Mouse (Mus musculus): ENCODE results near the gene Tmem33. TPM values are rescaled to one million over a fixed set of nuclear protein-coding genes. Genes with fewer than 3 reads are reported as not detected.

Tmem33 gene
- polyA plus RNA-seq, 1 experiment from 2014 or later: 50.3 TPM

DNA sequence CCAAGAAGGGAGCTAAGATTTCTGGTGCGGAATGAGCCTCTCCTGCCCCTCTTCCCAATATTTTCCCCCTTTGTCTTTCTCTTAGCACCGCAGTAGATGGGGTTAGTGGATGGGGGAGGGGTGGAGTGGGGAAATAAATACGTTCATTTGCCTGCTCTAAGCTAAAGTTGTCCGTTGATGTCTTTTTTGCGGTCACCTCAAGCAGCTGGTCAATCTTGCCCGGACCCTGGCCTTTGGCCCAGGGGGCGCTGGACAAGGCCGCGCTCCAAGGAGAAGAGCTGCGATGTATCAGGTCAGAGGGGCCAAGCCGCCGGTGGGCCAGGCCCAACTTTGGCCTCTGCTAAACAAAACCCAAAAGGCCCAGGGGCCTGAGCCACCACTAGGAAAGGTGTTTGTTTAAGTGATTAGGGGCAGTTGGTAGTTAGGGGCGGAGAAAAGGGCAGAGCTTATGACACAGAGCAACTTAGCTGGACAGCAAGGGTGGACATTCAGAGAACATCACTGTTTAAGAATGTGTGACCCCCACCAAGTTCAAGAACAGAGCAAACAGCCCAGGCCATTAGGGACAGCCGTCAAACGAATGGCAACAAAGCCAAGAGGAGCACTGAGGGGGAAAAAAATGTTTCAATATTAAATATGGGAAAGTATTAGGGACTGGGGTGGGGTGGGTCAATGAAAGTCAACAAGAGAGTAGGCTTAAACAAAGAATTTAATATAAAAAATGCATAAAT lies 36.8 kb upstream of the Tmem33 start:
- peaks cover 8% of the 10 kb centered on the region for H3K9me3 ChIP-seq (replicated peaks; ENCODE audit: control insufficient read depth, low read length)
- H3K27ac ChIP-seq (ENCODE audit: low read length): no peak overlapping the region
- H3K4me3 ChIP-seq (ENCODE audit: low read length): no peak overlapping the region
- peaks cover 89% of the 10 kb centered on the region for H3K27me3 ChIP-seq (ENCODE audit: control insufficient read depth, insufficient read depth, low read length)
- 8% methylated on average over 15 of the region's 15 CpGs for WGBS
- no peak overlapping the region for H3K4me2 ChIP-seq (ENCODE audit: low read depth, low read length)
- H3K9ac ChIP-seq (ENCODE audit: low read length): no peak overlapping the region
- ATAC-seq (replicated peaks; ENCODE audit: extremely low read depth, insufficient read depth, low FRiP score): no peak
- H3K4me1 ChIP-seq (ENCODE audit: control insufficient read depth, insufficient read depth, low read length): 0 out of 2 replicates have a peak, but pooled peaks cover 3% of the 10 kb centered on the region
- no peaks in the 10 kb centered on the region for H3K36me3 ChIP-seq (ENCODE audit: control insufficient read depth, insufficient read depth)

DNA sequence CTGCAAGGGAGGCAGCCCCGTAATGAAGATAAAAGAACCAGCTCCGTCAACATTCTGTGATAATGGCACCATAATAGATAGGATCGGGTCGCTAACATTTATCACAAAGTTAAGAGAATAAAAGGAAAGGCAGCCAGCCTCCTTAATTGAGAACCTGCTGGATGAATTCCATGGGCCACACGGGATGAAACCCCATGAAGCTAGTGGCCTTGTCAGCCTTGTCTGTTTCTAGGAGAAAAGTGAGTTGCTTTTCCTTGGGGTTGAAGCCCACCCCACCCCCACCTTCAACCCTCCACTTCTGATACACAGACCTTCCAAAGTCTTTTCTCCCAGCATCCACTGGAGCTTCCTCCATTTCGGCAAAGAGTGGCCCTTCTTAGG lies 36.3 kb upstream of the Tmem33 start:
- no peak overlapping the region for H3K4me2 ChIP-seq (ENCODE audit: low read depth, low read length)
- ATAC-seq (replicated peaks; ENCODE audit: extremely low read depth, insufficient read depth, low FRiP score): no peak
- peaks cover 89% of the 10 kb centered on the region for H3K27me3 ChIP-seq (ENCODE audit: control insufficient read depth, insufficient read depth, low read length)
- peaks cover 8% of the 10 kb centered on the region for H3K9me3 ChIP-seq (replicated peaks; ENCODE audit: control insufficient read depth, low read length)
- no peak overlapping the region for H3K9ac ChIP-seq (ENCODE audit: low read length)
- H3K36me3 ChIP-seq (ENCODE audit: control insufficient read depth, insufficient read depth): no peaks in the 10 kb centered on the region
- H3K4me1 ChIP-seq (ENCODE audit: control insufficient read depth, insufficient read depth, low read length): 0 out of 2 replicates have a peak, but pooled peaks cover 3% of the 10 kb centered on the region
- no peak overlapping the region for H3K27ac ChIP-seq (ENCODE audit: low read length)
- 12% methylated on average over 6 of the region's 6 CpGs for WGBS
- no peak overlapping the region for H3K4me3 ChIP-seq (ENCODE audit: low read length)

DNA sequence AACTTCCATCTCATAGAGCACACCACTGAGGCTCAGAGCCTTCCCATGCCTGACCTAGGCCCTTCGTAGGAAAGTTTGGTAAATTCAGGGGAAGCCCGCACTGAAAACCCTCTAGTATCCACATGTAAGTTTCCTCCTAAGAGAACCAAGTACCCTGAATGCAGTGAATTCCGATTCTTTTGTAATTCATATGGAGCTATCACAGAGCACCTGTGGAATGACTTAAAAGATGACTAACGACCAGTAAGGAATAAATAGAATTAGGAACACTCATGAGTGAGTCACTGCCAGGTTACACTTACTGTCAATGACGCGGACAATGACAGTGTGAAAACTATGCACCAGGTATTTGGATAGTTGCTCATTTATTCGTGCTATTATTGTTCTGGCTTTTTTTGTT lies 34.6 kb upstream of the Tmem33 start:
- Histone ChIP-seq H3K9ac (ENCODE audit: low read length) (no peak overlapping the region), H3K4me1 (ENCODE audit: control insufficient read depth, insufficient read depth, low read length) (peaks cover 10% of the 10 kb centered on the region), H3K36me3 (ENCODE audit: control insufficient read depth, insufficient read depth) (no peaks in the 10 kb centered on the region), H3K9me3 (replicated peaks; ENCODE audit: control insufficient read depth, low read length) (peaks cover 8% of the 10 kb centered on the region), H3K27me3 (ENCODE audit: control insufficient read depth, insufficient read depth, low read length) (peaks cover 91% of the 10 kb centered on the region), H3K4me2 (ENCODE audit: low read depth, low read length) (no peak overlapping the region), H3K27ac (ENCODE audit: low read length) (no peak overlapping the region), H3K4me3 (ENCODE audit: low read length) (no peak overlapping the region)
- ATAC-seq (replicated peaks; ENCODE audit: extremely low read depth, insufficient read depth, low FRiP score): no peak
- 49% methylated on average over 7 of the region's 7 CpGs for WGBS

DNA sequence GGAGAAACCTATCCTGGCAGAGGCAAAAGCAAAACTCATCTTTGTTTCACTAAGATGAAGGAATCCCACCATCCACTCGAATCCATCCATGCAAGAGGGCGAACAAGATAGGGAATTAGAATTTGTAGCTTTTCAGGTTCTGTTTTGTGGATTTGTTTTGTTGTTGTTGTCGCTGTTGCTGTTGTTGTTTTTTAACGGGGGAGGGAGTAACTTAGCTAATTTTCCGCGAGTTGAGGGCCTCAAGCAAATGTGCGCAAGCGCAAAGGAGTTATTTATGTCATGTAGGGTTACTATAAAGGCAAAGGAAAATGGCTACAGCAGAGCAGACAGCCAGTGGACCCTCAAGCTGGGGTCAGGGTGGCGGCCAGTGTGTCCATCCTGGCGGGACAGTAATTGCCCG lies 33.1 kb upstream of the Tmem33 start:
- no peak overlapping the region for H3K9ac ChIP-seq (ENCODE audit: low read length)
- 7% methylated on average over 11 of the region's 11 CpGs for WGBS
- ATAC-seq (replicated peaks; ENCODE audit: extremely low read depth, insufficient read depth, low FRiP score): no peak

DNA sequence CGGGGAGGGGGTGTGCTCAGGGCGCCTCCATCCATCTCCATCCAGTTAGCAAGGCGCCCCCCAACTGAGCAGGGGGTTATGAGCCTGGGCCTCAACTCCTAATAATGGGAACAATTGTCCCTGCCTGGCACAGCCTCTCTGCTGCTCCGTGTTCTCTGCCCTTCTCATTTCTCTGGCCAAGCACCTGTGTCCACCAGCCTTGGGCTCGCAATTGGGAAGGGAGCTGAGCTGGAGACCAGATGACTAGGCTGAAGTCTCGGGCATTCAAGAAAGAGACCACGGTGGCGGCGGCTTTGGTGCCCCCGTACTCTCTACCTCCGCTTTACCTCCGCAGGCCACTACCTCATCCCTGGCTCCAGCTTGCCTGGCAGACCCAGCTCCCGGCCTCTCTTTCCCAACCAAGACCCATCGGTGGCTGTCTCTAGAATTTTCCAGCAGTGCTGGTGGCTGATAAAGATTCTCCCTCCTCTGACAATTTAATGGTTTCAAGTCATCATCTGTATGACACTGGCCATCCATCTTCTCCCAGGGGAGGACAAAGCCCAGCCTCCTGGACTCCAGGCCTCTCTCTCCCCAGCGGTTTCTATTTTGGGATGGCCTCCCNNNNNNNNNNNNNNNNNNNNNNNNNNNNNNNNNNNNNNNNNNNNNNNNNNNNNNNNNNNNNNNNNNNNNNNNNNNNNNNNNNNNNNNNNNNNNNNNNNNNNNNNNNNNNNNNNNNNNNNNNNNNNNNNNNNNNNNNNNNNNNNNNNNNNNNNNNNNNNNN lies 32.5 kb upstream of the Tmem33 start:
- no peak for ATAC-seq (replicated peaks; ENCODE audit: extremely low read depth, insufficient read depth, low FRiP score)
- H3K27me3 ChIP-seq (ENCODE audit: control insufficient read depth, insufficient read depth, low read length): peaks cover 93% of the 10 kb centered on the region
- H3K36me3 ChIP-seq (ENCODE audit: control insufficient read depth, insufficient read depth): no peaks in the 10 kb centered on the region
- no peak overlapping the region for H3K4me2 ChIP-seq (ENCODE audit: low read depth, low read length)
- H3K27ac ChIP-seq (ENCODE audit: low read length): no peak overlapping the region
- 3% methylated on average over 15 of the region's 15 CpGs for WGBS
- H3K9me3 ChIP-seq (replicated peaks; ENCODE audit: control insufficient read depth, low read length): peaks cover 8% of the 10 kb centered on the region
- no peak overlapping the region for H3K4me3 ChIP-seq (ENCODE audit: low read length)
- peaks cover 12% of the 10 kb centered on the region for H3K4me1 ChIP-seq (ENCODE audit: control insufficient read depth, insufficient read depth, low read length)
- no peak overlapping the region for H3K9ac ChIP-seq (ENCODE audit: low read length)

More for the DNA sequence above, 33.1 kb upstream of the Tmem33 start:
- Histone ChIP-seq H3K27ac (ENCODE audit: low read length) (no peak overlapping the region), H3K4me1 (ENCODE audit: control insufficient read depth, insufficient read depth, low read length) (peaks cover 13% of the 10 kb centered on the region), H3K4me3 (ENCODE audit: low read length) (no peak overlapping the region), H3K36me3 (ENCODE audit: control insufficient read depth, insufficient read depth) (no peaks in the 10 kb centered on the region), H3K9me3 (replicated peaks; ENCODE audit: control insufficient read depth, low read length) (peaks cover 8% of the 10 kb centered on the region), H3K27me3 (ENCODE audit: control insufficient read depth, insufficient read depth, low read length) (peaks cover 92% of the 10 kb centered on the region), H3K4me2 (ENCODE audit: low read depth, low read length) (no peak overlapping the region)

DNA sequence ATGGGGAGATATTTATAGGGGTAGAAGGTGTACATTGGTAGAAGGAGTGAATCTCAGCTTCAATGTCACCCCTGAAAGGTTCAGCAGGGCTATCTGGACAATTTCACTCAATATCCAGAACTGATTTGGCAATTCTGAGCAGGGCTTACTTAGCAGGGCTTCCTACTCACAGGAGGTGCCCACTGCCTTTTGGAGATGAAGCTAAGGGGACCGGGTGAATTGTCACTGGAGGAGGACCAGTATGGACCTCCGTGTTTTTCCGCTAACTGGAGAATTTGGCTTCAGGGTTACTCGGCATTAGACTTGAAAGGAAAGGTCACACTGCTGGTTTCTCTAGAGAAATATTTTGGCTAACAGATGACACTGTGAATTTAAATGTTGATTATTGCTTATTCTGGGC lies 25.7 kb upstream of the Tmem33 start:
- Histone ChIP-seq H3K4me2 (ENCODE audit: low read depth, low read length) (no peak overlapping the region), H3K4me1 (ENCODE audit: control insufficient read depth, insufficient read depth, low read length) (peaks cover 12% of the 10 kb centered on the region), H3K4me3 (ENCODE audit: low read length) (no peak overlapping the region), H3K27me3 (ENCODE audit: control insufficient read depth, insufficient read depth, low read length) (peaks cover 50% of the 10 kb centered on the region), H3K9ac (ENCODE audit: low read length) (no peak overlapping the region), H3K27ac (ENCODE audit: low read length) (no peak overlapping the region), H3K9me3 (replicated peaks; ENCODE audit: control insufficient read depth, low read length) (no peaks in the 10 kb centered on the region), H3K36me3 (ENCODE audit: control insufficient read depth, insufficient read depth) (no peaks in the 10 kb centered on the region)
- no peak for ATAC-seq (replicated peaks; ENCODE audit: extremely low read depth, insufficient read depth, low FRiP score)
- 54% methylated on average over 4 of the region's 4 CpGs for WGBS

DNA sequence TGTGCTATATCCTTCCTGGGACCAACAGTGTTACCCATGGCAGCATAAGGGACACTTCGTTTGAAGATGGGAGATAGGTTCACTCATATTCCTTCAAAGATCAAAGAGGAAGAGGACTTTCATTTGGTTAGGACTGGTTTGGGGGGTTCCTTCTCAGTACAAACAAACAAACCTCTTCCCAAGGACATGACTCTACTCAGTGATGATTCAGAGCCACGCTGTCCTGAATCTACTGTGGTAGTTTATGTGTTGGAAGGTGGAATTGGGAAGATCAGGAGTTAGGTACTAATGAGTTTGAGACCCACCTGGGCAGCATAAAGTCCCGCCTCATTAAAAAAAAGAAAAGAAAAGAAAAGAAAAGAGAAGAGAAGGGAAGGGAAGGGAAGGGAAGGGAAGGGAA lies 24.9 kb upstream of the Tmem33 start:
- H3K27ac ChIP-seq (ENCODE audit: low read length): no peak overlapping the region
- H3K27me3 ChIP-seq (ENCODE audit: control insufficient read depth, insufficient read depth, low read length): peaks cover 44% of the 10 kb centered on the region
- ATAC-seq (replicated peaks; ENCODE audit: extremely low read depth, insufficient read depth, low FRiP score): no peak
- H3K36me3 ChIP-seq (ENCODE audit: control insufficient read depth, insufficient read depth): no peaks in the 10 kb centered on the region
- peaks cover 8% of the 10 kb centered on the region for H3K4me1 ChIP-seq (ENCODE audit: control insufficient read depth, insufficient read depth, low read length)
- no peak overlapping the region for H3K9ac ChIP-seq (ENCODE audit: low read length)
- WGBS: 50% methylated on average over 3 of the region's 3 CpGs
- H3K4me3 ChIP-seq (ENCODE audit: low read length): no peak overlapping the region
- no peak overlapping the region for H3K4me2 ChIP-seq (ENCODE audit: low read depth, low read length)
- H3K9me3 ChIP-seq (replicated peaks; ENCODE audit: control insufficient read depth, low read length): no peaks in the 10 kb centered on the region

DNA sequence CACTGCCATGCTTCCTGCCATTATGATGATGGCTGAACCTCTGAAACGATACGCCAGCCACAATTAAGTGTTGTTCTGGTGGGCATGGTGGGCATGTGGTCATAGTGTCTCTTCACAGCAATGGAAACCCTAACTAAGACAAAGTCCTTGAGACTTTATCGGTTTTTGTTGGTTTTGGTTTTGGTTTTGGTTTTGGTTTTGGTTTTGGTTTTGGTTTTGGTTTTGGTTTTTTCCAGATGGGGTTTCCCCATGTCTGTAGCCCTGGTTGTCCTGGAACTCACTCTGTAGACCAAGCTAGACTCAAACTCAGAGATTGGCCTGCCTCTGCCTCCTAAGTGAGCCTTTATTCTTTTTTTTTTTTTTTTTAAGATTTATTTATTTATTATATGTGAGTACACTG lies 23.8 kb upstream of the Tmem33 start:
- Histone ChIP-seq H3K4me3 (ENCODE audit: low read length) (no peak overlapping the region), H3K4me2 (ENCODE audit: low read depth, low read length) (no peak overlapping the region), H3K27ac (ENCODE audit: low read length) (no peak overlapping the region), H3K9me3 (replicated peaks; ENCODE audit: control insufficient read depth, low read length) (no peaks in the 10 kb centered on the region), H3K9ac (ENCODE audit: low read length) (no peak overlapping the region), H3K27me3 (ENCODE audit: control insufficient read depth, insufficient read depth, low read length) (peaks cover 34% of the 10 kb centered on the region), H3K4me1 (ENCODE audit: control insufficient read depth, insufficient read depth, low read length) (no peaks in the 10 kb centered on the region), H3K36me3 (ENCODE audit: control insufficient read depth, insufficient read depth) (no peaks in the 10 kb centered on the region)
- 74% methylated on average over 3 of the region's 3 CpGs for WGBS
- no peak for ATAC-seq (replicated peaks; ENCODE audit: extremely low read depth, insufficient read depth, low FRiP score)

DNA sequence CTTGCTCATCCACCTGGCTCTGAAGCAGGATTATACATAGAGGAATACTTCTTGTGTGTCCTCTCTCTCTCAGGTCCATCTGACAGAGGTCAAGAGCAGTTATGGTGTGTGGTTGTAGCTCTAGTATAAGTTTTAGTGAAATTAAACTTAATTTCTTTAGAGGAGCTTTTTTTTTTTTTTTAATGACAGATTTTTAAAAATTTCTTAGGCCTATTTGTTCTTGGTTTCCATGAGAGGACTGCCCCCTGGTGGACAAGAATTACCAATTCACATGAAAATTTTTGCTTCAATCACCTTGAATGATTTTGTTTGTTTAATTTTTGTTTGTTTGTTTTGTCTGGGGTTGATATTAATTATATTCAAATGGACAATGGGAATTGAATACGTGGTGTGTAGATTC lies 22.1 kb upstream of the Tmem33 start:
- ATAC-seq (replicated peaks; ENCODE audit: extremely low read depth, insufficient read depth, low FRiP score): no peak
- H3K4me3 ChIP-seq (ENCODE audit: low read length): no peak overlapping the region
- H3K27ac ChIP-seq (ENCODE audit: low read length): no peak overlapping the region
- no peaks in the 10 kb centered on the region for H3K9me3 ChIP-seq (replicated peaks; ENCODE audit: control insufficient read depth, low read length)
- 0% methylated on average over 1 of the region's 1 CpGs for WGBS
- no peak overlapping the region for H3K9ac ChIP-seq (ENCODE audit: low read length)
- peaks cover 20% of the 10 kb centered on the region for H3K27me3 ChIP-seq (ENCODE audit: control insufficient read depth, insufficient read depth, low read length)
- no peak overlapping the region for H3K4me2 ChIP-seq (ENCODE audit: low read depth, low read length)
- no peaks in the 10 kb centered on the region for H3K36me3 ChIP-seq (ENCODE audit: control insufficient read depth, insufficient read depth)
- H3K4me1 ChIP-seq (ENCODE audit: control insufficient read depth, insufficient read depth, low read length): no peaks in the 10 kb centered on the region

All from heart, embryonic 16.5 days (tissue).